Mouse (Mus musculus): ENCODE results near the gene Krt80.

Gene Krt80

DNA sequence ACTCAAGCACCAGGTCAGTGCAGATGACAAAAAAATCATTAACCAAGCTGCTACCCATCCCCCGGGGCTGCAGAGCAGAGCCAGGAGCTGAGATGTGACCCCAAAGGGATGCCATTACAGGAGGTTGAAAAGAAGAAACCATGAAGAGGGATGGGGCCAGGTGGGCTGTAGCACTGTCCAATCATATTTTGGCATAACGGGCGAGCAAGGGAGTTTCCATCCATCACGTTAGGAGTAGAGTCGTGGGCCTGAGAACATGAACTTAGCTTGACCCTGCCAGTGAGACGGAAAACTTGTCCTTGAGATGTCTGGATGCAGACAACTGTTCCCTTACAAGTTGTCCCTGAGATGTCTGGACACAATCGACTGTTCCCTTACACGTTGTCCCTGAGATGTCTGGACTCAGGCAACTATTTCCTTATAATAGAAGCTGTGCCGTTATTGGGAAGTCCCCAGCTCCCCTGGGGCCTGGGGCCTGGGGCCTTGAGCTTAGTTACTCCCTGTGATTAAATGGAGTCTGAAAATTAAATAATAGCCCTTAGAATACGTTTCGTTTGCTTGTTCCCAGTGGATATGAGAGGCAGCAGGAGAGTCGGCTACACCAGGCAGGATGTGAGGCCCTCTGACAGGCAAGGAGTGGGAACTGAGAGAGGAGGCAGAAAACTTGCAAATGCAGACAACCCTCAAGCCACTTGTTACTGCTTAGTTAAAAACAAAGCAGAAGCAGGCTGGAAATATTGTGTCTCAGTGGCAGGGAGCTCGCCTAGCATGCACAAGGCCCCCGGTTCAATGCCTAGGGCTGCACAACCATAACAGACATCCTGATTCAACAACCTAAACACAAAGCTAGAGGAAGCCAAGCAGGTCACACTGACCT is 50.8 kb downstream of the Krt80 start:
- in situ Hi-C loops (cut with MboI, MseI) = no loop called here

GRCm38 (mm10) chr15:101317814-101318500 is 52.0 kb downstream of the Krt80 start:
- in situ Hi-C loops (cut with MboI, MseI) = no loop called here

- in situ Hi-C loops (cut with MboI, MseI) = no loop called here
Observed at GRCm38 (mm10) chr15:101316913-101317813, 52.8 kb downstream of the Krt80 start.

DNA sequence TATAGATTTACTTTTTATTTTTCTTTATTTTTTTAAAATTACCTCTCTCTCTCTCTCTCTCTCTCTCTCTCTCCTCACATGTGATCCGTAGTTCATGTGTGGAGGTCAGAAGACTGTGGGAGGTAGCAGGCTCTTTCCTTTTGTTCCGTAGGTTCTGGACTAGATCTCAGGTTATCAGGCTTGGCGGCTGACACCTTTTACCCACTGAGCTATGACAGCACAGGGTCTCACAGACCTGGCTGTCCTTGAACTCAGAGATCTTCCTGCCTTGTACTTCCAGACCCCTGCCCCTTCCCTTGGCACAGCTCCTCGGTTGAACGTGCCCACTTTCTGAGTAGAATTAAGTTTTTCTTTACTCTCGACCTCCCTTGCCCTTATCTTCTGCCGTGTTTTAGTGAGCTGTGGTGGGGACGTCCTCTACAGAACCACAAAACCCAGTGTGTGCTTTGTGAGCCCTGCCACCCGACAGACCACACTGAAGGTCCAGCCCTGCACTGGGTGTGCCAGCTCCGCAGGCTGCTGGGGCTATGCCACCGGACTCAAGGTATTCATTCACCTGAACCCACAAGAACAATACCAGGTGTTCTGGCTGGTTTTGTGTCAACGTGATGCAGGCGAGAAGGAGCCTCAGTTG is 53.6 kb downstream of the Krt80 start:
- in situ Hi-C loops (cut with MboI, MseI) = no loop called here

- in situ Hi-C loops (cut with MboI, MseI) = no loop called here
Observed at GRCm38 (mm10) chr15:101315832-101316231, 54.1 kb downstream of the Krt80 start.

DNA sequence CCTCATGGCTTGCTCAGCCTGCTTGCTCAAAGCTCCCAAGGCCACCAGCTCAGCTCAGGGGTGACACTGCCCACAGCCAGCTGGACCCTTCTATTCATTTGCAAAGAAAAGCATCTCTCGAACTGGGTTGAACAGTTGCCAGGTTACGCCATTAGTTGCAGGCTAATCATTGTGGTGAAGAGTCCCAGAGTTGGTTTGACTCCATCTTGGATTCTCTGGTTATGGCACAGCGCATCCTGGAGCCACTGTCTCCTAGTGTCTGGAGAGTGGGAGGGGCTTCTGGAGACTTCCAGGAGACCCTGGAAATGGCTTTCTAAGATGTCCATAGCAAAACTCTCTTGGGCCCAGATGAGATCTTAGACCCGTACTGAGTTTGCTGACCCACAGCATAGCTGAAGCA is 54.6 kb downstream of the Krt80 start:
- in situ Hi-C loops (cut with MboI, MseI) = no loop called here

DNA sequence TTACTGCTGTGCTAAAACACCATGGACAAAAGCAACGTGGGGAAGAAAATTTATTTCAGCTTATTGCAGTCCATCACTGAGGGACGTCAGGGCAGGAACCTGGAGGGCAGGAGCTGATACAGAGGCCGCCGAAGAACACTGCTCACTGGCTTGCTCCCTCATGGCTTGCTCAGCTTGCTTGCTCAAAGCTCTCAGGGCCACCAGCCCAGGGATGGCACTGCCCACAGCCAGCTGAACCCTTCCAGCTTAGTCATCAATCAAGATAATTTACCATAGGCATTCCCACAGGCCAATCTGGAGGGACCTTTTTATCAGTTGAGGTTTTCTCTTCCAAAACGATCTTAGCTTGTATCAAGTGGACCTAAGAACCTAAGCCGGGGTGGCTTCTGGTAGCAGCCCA is 58.0 kb downstream of the Krt80 start:
- in situ Hi-C loops (cut with MboI, MseI) = no loop called here

- in situ Hi-C loops (cut with MboI, MseI) = no loop called here
Observed at GRCm38 (mm10) chr15:101311087-101311770, 58.7 kb downstream of the Krt80 start.

DNA sequence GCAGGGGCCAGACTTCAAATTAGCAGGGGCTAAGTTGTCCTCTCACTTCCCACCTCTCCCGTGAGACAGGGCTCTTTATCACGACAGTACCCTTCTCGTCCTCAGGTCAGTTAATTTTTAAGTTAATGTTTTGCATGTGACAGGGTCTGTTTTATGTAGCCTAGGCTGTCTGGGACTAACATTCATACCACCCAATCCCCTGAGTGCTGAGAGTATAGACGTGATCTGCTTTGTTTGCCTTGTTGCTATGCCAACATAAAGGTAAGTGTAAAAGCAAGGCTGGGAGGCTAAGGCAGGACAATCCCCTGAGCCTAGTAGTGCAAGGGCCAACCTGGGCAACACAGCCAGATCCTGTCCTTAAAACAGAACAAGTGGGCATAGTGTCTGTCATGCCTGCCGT is 60.5 kb downstream of the Krt80 start:
- in situ Hi-C loops (cut with MboI, MseI) = no loop called here

GRCm38 (mm10) chr15:101308440-101309348 is 61.3 kb downstream of the Krt80 start:
- in situ Hi-C loops (cut with MboI, MseI) = no loop called here

GRCm38 (mm10) chr15:101306459-101306858 is 63.5 kb downstream of the Krt80 start:
- in situ Hi-C loops (cut with MboI, MseI) = no loop called here

DNA sequence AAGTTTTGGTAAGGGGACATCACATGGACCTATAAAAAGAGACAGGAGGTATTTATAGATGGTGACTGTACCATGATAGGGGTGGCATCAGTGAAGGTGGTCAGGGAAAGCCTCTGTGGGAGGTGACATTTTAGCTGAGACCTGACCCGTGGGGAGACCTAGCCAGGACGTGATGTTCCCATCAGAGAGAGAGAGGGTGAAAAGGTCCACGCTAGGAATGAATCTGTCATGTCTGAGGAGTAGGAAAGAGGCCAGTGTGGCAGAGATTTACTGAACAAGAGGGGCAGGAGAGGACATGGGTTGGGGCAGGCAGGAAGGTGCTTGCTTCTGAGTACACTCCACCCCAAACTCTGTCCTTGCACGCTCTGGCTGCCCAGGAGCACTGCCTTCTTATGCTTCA is 66.1 kb downstream of the Krt80 start:
- in situ Hi-C loops (cut with MboI, MseI) = no loop called here

- in situ Hi-C loops (cut with MboI, MseI) = no loop called here
Observed at GRCm38 (mm10) chr15:101302201-101302600, 67.8 kb downstream of the Krt80 start.

DNA sequence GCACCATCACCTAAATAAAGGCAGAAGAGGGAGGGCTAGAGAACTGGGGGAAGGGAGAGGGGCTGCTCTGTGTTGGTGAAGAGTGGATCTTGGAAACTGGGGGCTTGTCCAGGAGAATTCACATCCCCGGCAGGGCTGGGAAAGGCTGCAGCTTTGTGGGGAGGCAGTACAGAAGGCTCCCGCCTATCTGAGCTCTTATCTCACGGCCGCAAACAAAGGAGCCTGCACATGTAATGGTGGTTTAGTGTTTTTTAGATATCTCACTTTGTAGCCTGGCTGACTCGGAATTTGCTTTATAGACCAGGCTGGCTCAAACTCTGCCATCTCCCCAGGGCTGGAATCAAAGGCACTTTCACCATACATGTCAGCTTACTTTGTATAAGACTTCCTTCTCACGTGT is 69.8 kb downstream of the Krt80 start:
- in situ Hi-C loops (cut with MboI, MseI) = no loop called here

GRCm38 (mm10) chr15:101299480-101299960 is 70.4 kb downstream of the Krt80 start:
- in situ Hi-C loops (cut with MboI, MseI) = no loop called here

DNA sequence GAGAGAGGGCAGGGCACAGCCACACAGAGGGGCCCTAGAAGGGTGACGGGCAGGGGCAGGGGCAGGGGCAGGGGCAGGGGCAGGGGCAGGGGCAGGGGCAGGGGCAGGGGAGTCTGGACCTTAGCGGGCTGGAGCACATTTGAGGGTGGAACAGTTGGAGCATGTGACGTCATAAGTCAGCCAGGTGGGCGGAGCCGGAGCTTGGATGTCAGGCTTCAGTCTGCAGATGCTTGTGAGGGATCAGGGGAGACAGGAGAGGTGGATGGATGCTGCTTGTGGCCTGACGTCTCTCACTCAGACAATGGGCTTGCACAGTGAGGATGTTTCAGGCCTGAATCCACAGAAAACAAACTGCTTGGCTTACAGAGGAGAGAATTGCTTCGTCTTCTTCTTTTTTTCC is 71.4 kb downstream of the Krt80 start:
- in situ Hi-C loops (cut with MboI, MseI) = no loop called here

GRCm38 (mm10) chr15:101297988-101298387 is 72.0 kb downstream of the Krt80 start:
- in situ Hi-C loops (cut with MboI, MseI) = no loop called here
